Mouse (Mus musculus) left cerebral cortex, adult 8-10 months (tissue): ENCODE results near the gene Gm15107. TPM values are rescaled to one million over a fixed set of nuclear protein-coding genes. Genes with fewer than 3 reads are reported as not detected.
"Not testable (repeated sequence)": the region's sequence is repeated elsewhere in the genome, so short reads cannot be mapped to it uniquely, and the experiment has no call there.

ENCODE experiments used
- DNase-seq, 2 experiments: peaks; one replicate each; pipeline ENCODE4 v3.0.0; 2022; ENCODE audit warnings: low spot score in 2 of 2
- total RNA-seq, 4 experiments: library from RNA; stranded (reverse); gene quantifications; 2 replicates each; pipeline ENCODE4 v1.2.4; 2022

The Gm15107 gene
- not detected for total RNA-seq

GRCm38 (mm10) chrX:148180424-148180823 is at the start of gene Gm15107:
TSS of gene Gm15107 (plus strand) at chrX:148180724.
- not testable (repeated sequence) for DNase-seq

Other genes starting within 250 kb of the Gm15107 start
- not detected for gene Gm15080, start 187.7 kb upstream of the Gm15107 start, total RNA-seq